Mouse (Mus musculus): ENCODE data around the gene Wwtr1. TPM values are rescaled to one million over a fixed set of nuclear protein-coding genes. Genes with fewer than 3 reads are reported as not detected.

The Wwtr1 gene
- polyA plus RNA-seq (2017; shearing (Covaris generic)), result not detected

GRCm38 (mm10) chr3:57575660-57576055 is at the start of gene Wwtr1:
Gene Wwtr1, minus strand, starts transcription at chr3:57575910.

GRCm38 (mm10) chr3:57425089-57425730 is 150.5 kb downstream of the Wwtr1 start, which contains the start of gene Tm4sf4:
Gene Tm4sf4, plus strand, starts transcription at chr3:57425314.

Other genes starting within 250 kb of the Wwtr1 start
- not detected for gene Tm4sf4, start 150.6 kb downstream of the Wwtr1 start, polyA plus RNA-seq (2017; shearing (Covaris generic))
- gene Commd2, start 75.8 kb upstream of the Wwtr1 start, polyA plus RNA-seq (2017; shearing (Covaris generic)), result 82.4 TPM
- gene Ankub1, start 116.9 kb upstream of the Wwtr1 start, polyA plus RNA-seq (2017; shearing (Covaris generic)), result not detected
- 60.0 TPM for gene Rnf13, start 160.2 kb upstream of the Wwtr1 start, polyA plus RNA-seq (2017; shearing (Covaris generic))